Mouse (Mus musculus) effector memory CD4-positive, alpha-beta T cell, adult 7 months (primary cell): ENCODE data around the gene Ptprh. TPM values are rescaled to one million over a fixed set of nuclear protein-coding genes. Genes with fewer than 3 reads are reported as not detected.

Source experiments
- polyA plus RNA-seq: library from polyadenylated mRNA; unstranded; fragments of 100-300 nt; shearing (Covaris generic); gene quantifications from one replicate; pipeline ENCODE4 v1.2.1, GENCODE M21; 2017

The Ptprh gene
- not detected for polyA plus RNA-seq

GRCm38 (mm10) chr7:4603873-4604272, at the start of gene Ptprh:
TSS of gene Ptprh (minus strand) at chr7:4604041.

GRCm38 (mm10) chr7:4631031-4631430, 27.2 kb upstream of the Ptprh start, which contains the start of gene Tmem86b:
TSS of gene Tmem86b (minus strand) at chr7:4631422.

GRCm38 (mm10) chr7:4547221-4547641, 56.6 kb downstream of the Ptprh start, which contains the start of gene Syt5:
TSS of gene Syt5 (minus strand) at chr7:4547541.

GRCm38 (mm10) chr7:4532005-4532729, 71.7 kb downstream of the Ptprh start, which contains the start of gene Dnaaf3:
TSS of gene Dnaaf3 (minus strand) at chr7:4532453.

GRCm38 (mm10) chr7:4524212-4524922, 79.5 kb downstream of the Ptprh start, which contains the start of gene Tnni3:
TSS of gene Tnni3 (minus strand) at chr7:4524229.

GRCm38 (mm10) chr7:4516332-4517050, 87.3 kb downstream of the Ptprh start, which contains the start of gene Tnnt1:
TSS of gene Tnnt1 (minus strand) at chr7:4516382.

GRCm38 (mm10) chr7:4501558-4502397, 102.1 kb downstream of the Ptprh start, which contains the start of gene Ppp1r12c:
TSS of gene Ppp1r12c (minus strand) at chr7:4501680.

Other genes starting within 250 kb of the Ptprh start
- not detected for gene Gp6, start 206.3 kb downstream of the Ptprh start, polyA plus RNA-seq
- gene Rdh13, start 158.4 kb downstream of the Ptprh start, polyA plus RNA-seq = 3.0 TPM
- 9.4 TPM for gene Eps8l1, start 143.4 kb downstream of the Ptprh start, polyA plus RNA-seq
- gene Ppp1r12c, start 102.4 kb downstream of the Ptprh start, polyA plus RNA-seq = 203 TPM
- 2.5 TPM for gene Tnnt1, start 87.7 kb downstream of the Ptprh start, polyA plus RNA-seq
- not detected for gene Tnni3, start 79.8 kb downstream of the Ptprh start, polyA plus RNA-seq
- gene Dnaaf3, start 71.6 kb downstream of the Ptprh start, polyA plus RNA-seq = not detected
- 1.0 TPM for gene Syt5, start 56.5 kb downstream of the Ptprh start, polyA plus RNA-seq
- 11.7 TPM for gene Tmem86b, start 27.4 kb upstream of the Ptprh start, polyA plus RNA-seq
- 243 TPM for gene Ppp6r1, start 55.0 kb upstream of the Ptprh start, polyA plus RNA-seq
- 62.4 TPM for gene Hspbp1, start 81.0 kb upstream of the Ptprh start, polyA plus RNA-seq
- gene Brsk1, start 86.6 kb upstream of the Ptprh start, polyA plus RNA-seq = not detected
- gene Tmem150b, start 121.2 kb upstream of the Ptprh start, polyA plus RNA-seq = not detected
- 29.2 TPM for gene Kmt5c, start 136.1 kb upstream of the Ptprh start, polyA plus RNA-seq
- gene Cox6b2, start 149.1 kb upstream of the Ptprh start, polyA plus RNA-seq = not detected
- not detected for gene Fam71e2, start 167.3 kb upstream of the Ptprh start, polyA plus RNA-seq
- 0.67 TPM for gene Il11, start 178.8 kb upstream of the Ptprh start, polyA plus RNA-seq
- not detected for gene Tmem190, start 178.9 kb upstream of the Ptprh start, polyA plus RNA-seq
- 8.3 TPM for gene Tmem238, start 185.6 kb upstream of the Ptprh start, polyA plus RNA-seq
- gene Rpl28, start 188.8 kb upstream of the Ptprh start, polyA plus RNA-seq = 215 TPM
- 275 TPM for gene Ube2s, start 208.5 kb upstream of the Ptprh start, polyA plus RNA-seq
- not detected for gene Shisa7, start 240.7 kb upstream of the Ptprh start, polyA plus RNA-seq